Mouse (Mus musculus): ENCODE data around the gene Sestd1.

DNA sequence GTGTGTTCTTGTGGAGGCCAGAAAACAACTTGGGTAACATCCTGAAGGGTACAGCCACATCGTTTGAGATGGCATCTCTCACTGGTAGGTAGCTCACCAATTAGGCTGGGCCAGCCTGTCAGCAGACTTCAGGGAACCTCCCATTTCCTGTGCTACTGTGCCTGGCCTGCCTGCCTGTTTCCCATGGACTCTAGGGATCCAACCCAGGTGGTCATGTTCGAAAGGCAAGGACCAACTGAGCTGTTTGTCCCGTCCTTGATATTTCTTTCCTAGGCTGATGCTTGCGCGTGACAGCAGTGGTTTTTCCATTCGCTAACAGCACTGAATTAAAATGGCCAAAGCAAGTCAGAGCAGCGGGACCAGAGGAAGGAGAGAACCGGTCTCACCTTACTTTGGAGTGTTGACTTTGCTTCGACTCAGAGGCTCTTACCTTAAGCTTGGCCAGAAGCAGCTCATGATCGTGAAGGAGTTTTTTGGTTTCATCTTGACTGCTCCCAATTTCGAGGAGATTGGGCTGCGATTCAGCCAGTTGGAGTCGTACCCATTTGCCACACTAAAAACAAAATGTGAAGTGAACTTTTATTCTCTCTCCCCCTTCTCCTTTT is 112.2 kb downstream of the Sestd1 start:
- TF ChIP-seq TAL1 (conservative IDR thresholded peaks at IDR 0.05; ENCODE audit: low read depth, low read length) (no peak), CTCF (IDR thresholded peaks at IDR 0.05; ENCODE audit: low read depth, low read length) (no peak), GATA1 (IDR thresholded peaks at IDR 0.05; ENCODE audit: borderline replicate concordance, low read length) (no peak), POLR2AphosphoS5 (IDR thresholded peaks at IDR 0.05; ENCODE audit: insufficient replicate concordance, low read depth, low read length) (no peak), GATA2 (IDR thresholded peaks at IDR 0.05; ENCODE audit: borderline replicate concordance, low read depth, low read length) (no peak)
